26 mouse cellular contexts compared by ENCODE assay signal in the genomic region with DNA sequence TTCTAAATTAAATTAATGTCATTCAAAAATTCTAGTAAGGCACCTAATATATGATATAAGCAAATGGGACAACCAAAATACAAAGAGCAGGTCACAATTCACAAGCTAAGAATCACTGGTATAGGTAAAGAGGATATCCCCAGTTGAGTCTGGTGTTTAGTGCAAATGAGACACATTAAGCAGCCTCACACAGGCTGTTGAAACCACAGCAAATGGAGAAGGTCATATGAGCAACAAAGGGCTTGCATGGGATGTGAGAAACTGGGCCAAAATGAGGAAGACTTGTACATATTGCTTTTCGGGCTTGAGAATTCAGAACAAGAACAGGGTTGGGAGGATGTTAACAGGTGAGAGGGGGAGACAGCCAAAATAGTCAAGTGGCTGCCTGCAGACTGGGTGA. TPM values are rescaled to one million over a fixed set of nuclear protein-coding genes. Genes with fewer than 3 reads are reported as not detected.
A peak's percentile ranks its signal among the peaks of the same experiment; 100 is the strongest.
DNase-seq lines count a peak whose midpoint lies in the region; ATAC-seq and TF ChIP-seq lines count a peak whose summit lies in the region.
"Had no signal": no experiment of that assay in that cellular context is flagged by ENCODE, and none has a peak within 500 bp of the region (broad histone marks: within the 10 kb centered on the region; RNA-seq: fewer than 3 reads in every experiment).

No protein-coding gene starts in this region.

- TF ChIP-seq CTCF in kidney, adult 2 months (conservative IDR thresholded peaks at IDR 0.05; ENCODE audit: insufficient read depth, insufficient read length, low read depth, low read length), result no peak

- H3K27ac ChIP-seq in kidney, adult 2 months (ENCODE audit: insufficient read depth, low read depth, low read length), result no peak overlapping the region
- H3K27ac ChIP-seq: embryonic facial prominence, embryonic 10.5 days; embryonic facial prominence, embryonic 12.5 days; forebrain, embryonic 13.5 days; forebrain, embryonic 15.5 days had no signal

- WGBS in kidney, adult 2 months, result 77% methylated on average over 1 of the region's 1 CpGs

- H3K36me3 ChIP-seq in kidney, adult 2 months (ENCODE audit: control insufficient read depth, insufficient read depth, low read length), result no peaks in the 10 kb centered on the region
- H3K36me3 ChIP-seq: embryonic facial prominence, embryonic 10.5 days; embryonic facial prominence, embryonic 12.5 days; forebrain, embryonic 15.5 days had no signal

- ATAC-seq in common myeloid progenitor, adult 5-6 weeks (replicated peaks; ENCODE audit: low read depth, poor library complexity, severe bottlenecking), result 0 out of 2 replicates have a peak, but pooled peaks have one; percentile 20
- ATAC-seq in granulocyte monocyte progenitor cell, adult 5-6 weeks (replicated peaks; ENCODE audit: poor library complexity, severe bottlenecking), result peak; percentile 53
- peak; percentile 51; the same call in 1 of the 2 replicates for ATAC-seq in megakaryocyte progenitor cell, adult 5-6 weeks (replicated peaks; ENCODE audit: poor library complexity)
- ATAC-seq: forebrain, embryonic 13.5 days; forebrain, embryonic 15.5 days; forebrain, postnatal 0 days had no signal

- no peak for TF ChIP-seq POLR2A in kidney, adult 2 months (IDR thresholded peaks at IDR 0.05; ENCODE audit: low read depth, low read length)

- H3K27me3 ChIP-seq in kidney, adult 2 months (replicated peaks; ENCODE audit: control insufficient read depth, insufficient read depth, low read length), result no peaks in the 10 kb centered on the region
- H3K27me3 ChIP-seq: embryonic facial prominence, embryonic 12.5 days; forebrain, embryonic 13.5 days; forebrain, embryonic 15.5 days had no signal

- H3K4me3 ChIP-seq in kidney, adult 2 months (ENCODE audit: insufficient read depth, low read depth, low read length), result no peak overlapping the region
- H3K4me3 ChIP-seq: embryonic facial prominence, embryonic 10.5 days; embryonic facial prominence, embryonic 12.5 days; forebrain, embryonic 13.5 days; forebrain, embryonic 15.5 days had no signal

- DNase-seq in kidney, adult 2 months, result no peak
- DNase-seq in natural killer cell, adult 2 months (ENCODE audit: low spot score in 2 of 2), result no peak
- DNase-seq: adrenal gland, adult 2 months; adrenal gland, postnatal 10 days; adrenal gland, postnatal 25 days; cerebellum, adult 11 months; cerebellum, adult 18-20 months; cerebellum, adult 8-10 months; cerebellum, adult 9-11 months; cerebellum, postnatal 14 days; cerebellum, postnatal 36 days had no signal

- H3K4me1 ChIP-seq in kidney, adult 2 months (ENCODE audit: control insufficient read depth, insufficient read depth, low read length), result no peaks in the 10 kb centered on the region
- H3K4me1 ChIP-seq: embryonic facial prominence, embryonic 10.5 days; embryonic facial prominence, embryonic 12.5 days; forebrain, embryonic 13.5 days; forebrain, embryonic 15.5 days had no signal

RNA-seq across cellular contexts. Expression of a gene that starts 9.4 kb away (rescaled TPM):
- total RNA-seq in common myeloid progenitor, adult 5-6 weeks (2017), result not detected in 2 replicates
- 0.54 TPM in 1 of 2 replicates, not detected in the other for total RNA-seq in granulocyte monocyte progenitor cell, adult 5-6 weeks (2014; fragmentation: Nextera tagmentation)
- total RNA-seq in granulocyte monocyte progenitor cell, adult 5-6 weeks (2017), result not detected in 2 replicates
- not detected in 2 replicates for total RNA-seq in megakaryocyte progenitor cell, adult 5-6 weeks (2015)
- not detected in 2 replicates for total RNA-seq in megakaryocyte progenitor cell, adult 5-6 weeks (2017)
- 0.05 TPM in 1 of 2 replicates, not detected in the other for polyA plus RNA-seq in kidney, adult 2 months (2012; rRNA removed)
- total RNA-seq: adrenal gland, adult 2 months; adrenal gland, postnatal 10 days; adrenal gland, postnatal 25 days; ES-E14; forebrain, postnatal 0 days; MEL had no signal
- polyA plus RNA-seq: brain, embryonic 14.5 days; C2C12; embryonic facial prominence, embryonic 10.5 days; embryonic facial prominence, embryonic 12.5 days; embryonic facial prominence, embryonic 14.5 days; forebrain, embryonic 11.5 days; forebrain, embryonic 13.5 days; forebrain, embryonic 15.5 days; forebrain, postnatal 0 days had no signal

RNA-seq across cellular contexts. Expression of a gene that starts 45.5 kb away (rescaled TPM):
- not detected in 2 replicates for total RNA-seq in common myeloid progenitor, adult 5-6 weeks (2017)
- not detected in 2 replicates for total RNA-seq in granulocyte monocyte progenitor cell, adult 5-6 weeks (2014; fragmentation: Nextera tagmentation)
- not detected in 2 replicates for total RNA-seq in granulocyte monocyte progenitor cell, adult 5-6 weeks (2017)
- total RNA-seq in megakaryocyte progenitor cell, adult 5-6 weeks (2015), result not detected in 2 replicates
- total RNA-seq in megakaryocyte progenitor cell, adult 5-6 weeks (2017), result not detected in 2 replicates
- not detected in 2 replicates for polyA plus RNA-seq in kidney, adult 2 months (2012; rRNA removed)
- total RNA-seq: adrenal gland, adult 2 months; adrenal gland, postnatal 10 days; adrenal gland, postnatal 25 days; ES-E14; forebrain, postnatal 0 days; MEL had no signal
- polyA plus RNA-seq: adrenal gland, adult 2 months; brain, embryonic 14.5 days; C2C12; cortical plate, adult 2 months; embryonic facial prominence, embryonic 10.5 days; embryonic facial prominence, embryonic 12.5 days; embryonic facial prominence, embryonic 14.5 days; forebrain, embryonic 11.5 days; forebrain, embryonic 13.5 days; forebrain, embryonic 15.5 days; forebrain, postnatal 0 days had no signal
